Mouse (Mus musculus) liver, postnatal 0 days (tissue): ENCODE results near the gene Epn3.

Source experiments
- CTCF ChIP-seq: sonication (generic); IDR thresholded peaks from 2 replicates; pipeline ENCODE4 v1.5.1; 2016; ENCODE audit warnings: antibody characterized with exemption, low read depth
- EP300 ChIP-seq: IDR thresholded peaks from 2 replicates; pipeline ENCODE4 v1.6.1; 2016; ENCODE audit warnings: antibody characterized with exemption, low read depth, mild to moderate bottlenecking

GRCm38 (mm10) chr11:94501482-94501881 lies 1.7 kb upstream of the Epn3 start:
- no peak for TF ChIP-seq CTCF
- no peak for TF ChIP-seq EP300
